Mouse (Mus musculus): ENCODE results near the gene Slc22a17.

- TF ChIP-seq POLR2A (IDR thresholded peaks at IDR 0.05; ENCODE audit: borderline replicate concordance, control insufficient read depth, low read depth, low read length), result no peak
- TF ChIP-seq CTCF (IDR thresholded peaks at IDR 0.05; ENCODE audit: control insufficient read depth, insufficient read depth, low read length), result no peak
Observed at GRCm38 (mm10) chr14:54908682-54909081, 4.2 kb downstream of the Slc22a17 start.

Data from bone marrow, adult 2 months (tissue).